In genomic region chr8:70791294-70791701, GRCm38 (mm10) we compare ENCODE assay signal across 8 mouse cellular contexts. TPM values are rescaled to one million over a fixed set of nuclear protein-coding genes. Genes with fewer than 3 reads are reported as not detected.
DNase-seq lines count a peak whose midpoint lies in the region; ATAC-seq and TF ChIP-seq lines count a peak whose summit lies in the region.

No protein-coding gene starts in this region.

- H3K9ac ChIP-seq in intestine, embryonic 16.5 days (ENCODE audit: low read depth, low read length): peak overlapping the region; percentile 91

- H3K4me2 ChIP-seq in intestine, embryonic 16.5 days (ENCODE audit: low read depth, low read length): peak overlapping the region; percentile 75

- no peaks in the 10 kb centered on the region for H3K9me3 ChIP-seq in intestine, embryonic 16.5 days (ENCODE audit: control insufficient read depth, low read length)

- peak overlapping the region; percentile 90 for H3K4me3 ChIP-seq in layer of hippocampus, adult 2 months
- peak overlapping the region; percentile 64 for H3K4me3 ChIP-seq in embryonic fibroblast, embryonic 13.5 days (ENCODE audit: insufficient read depth, low read length)
- H3K4me3 ChIP-seq in intestine, embryonic 16.5 days (ENCODE audit: low read length): peak overlapping the region; percentile 71
- H3K4me3 ChIP-seq in macrophage (ENCODE audit: inconsistent target): peak overlapping the region; percentile 82

- H3K27ac ChIP-seq in layer of hippocampus, adult 2 months: peak overlapping the region; percentile 99
- H3K27ac ChIP-seq in embryonic fibroblast, embryonic 13.5 days (ENCODE audit: insufficient read depth, low read length): no peak overlapping the region
- peak overlapping the region; percentile 49 for H3K27ac ChIP-seq in intestine, embryonic 16.5 days (ENCODE audit: low read length)
- peak overlapping the region; percentile 79 for H3K27ac ChIP-seq in macrophage

- no peaks in the 10 kb centered on the region for H3K4me1 ChIP-seq in embryonic fibroblast, embryonic 13.5 days (ENCODE audit: control insufficient read depth, insufficient read depth, low read length)
- peaks cover 55% of the 10 kb centered on the region for H3K4me1 ChIP-seq in intestine, embryonic 16.5 days (ENCODE audit: control insufficient read depth, insufficient read depth, low read length)

- H3K36me3 ChIP-seq in intestine, embryonic 16.5 days (ENCODE audit: control insufficient read depth, insufficient read depth, low read length): peaks cover 10% of the 10 kb centered on the region
- peaks cover 36% of the 10 kb centered on the region for H3K36me3 ChIP-seq in macrophage (ENCODE audit: inconsistent target)
- H3K36me3 ChIP-seq in splenic B cell, adult 2 months (ENCODE audit: control insufficient read depth, insufficient read depth, low read length, poor library complexity, severe bottlenecking): peaks cover 18% of the 10 kb centered on the region

- 56% methylated on average over 7 of the region's 7 CpGs for WGBS in intestine, embryonic 16.5 days
- WGBS in macrophage (ENCODE audit: missing documents): 0% methylated on average over 7 of the region's 7 CpGs

- H3K27me3 ChIP-seq in intestine, embryonic 16.5 days (replicated peaks; ENCODE audit: control insufficient read depth, insufficient read depth, low read length): no peaks in the 10 kb centered on the region
- H3K27me3 ChIP-seq in splenic B cell, adult 2 months (ENCODE audit: control insufficient read depth, insufficient read depth, low read length, poor library complexity, severe bottlenecking): no peaks in the 10 kb centered on the region

- H3K79me2 ChIP-seq in macrophage (ENCODE audit: inconsistent target): peaks cover 54% of the 10 kb centered on the region

- TF ChIP-seq CTCF in layer of hippocampus, adult 2 months (conservative IDR thresholded peaks at IDR 0.05): no peak
- no peak for TF ChIP-seq CTCF in embryonic fibroblast, embryonic 13.5 days (IDR thresholded peaks at IDR 0.05; ENCODE audit: borderline replicate concordance, insufficient read depth, low read length)

- ATAC-seq in intestine, embryonic 16.5 days: no peak

- TF ChIP-seq POLR2A in embryonic fibroblast, embryonic 13.5 days (IDR thresholded peaks at IDR 0.05; ENCODE audit: low read depth, low read length): no peak

- DNase-seq in layer of hippocampus, adult 2 months (ENCODE audit: low spot score in 2 of 2): no peak
- DNase-seq in layer of hippocampus, adult 9-10 months (ENCODE audit: low spot score): no peak
- DNase-seq in splenic B cell, adult 2 months (ENCODE audit: low read depth, low spot score): peak; percentile 84
- no peak for DNase-seq in frontal cortex, postnatal 14 days (ENCODE audit: low spot score in 2 of 2)
- no peak for DNase-seq in embryo, embryonic 11 days

RNA-seq across cellular contexts. Expression of gene Mast3, which starts 13.6 kb away (rescaled TPM):
- total RNA-seq in layer of hippocampus, adult 2 months (2021): 100 to 1,000 TPM; 468 to 473 TPM
- 12.6 and 13.1 TPM in 2 replicates for polyA plus RNA-seq in embryonic fibroblast, embryonic 13.5 days (2011; ENCODE audit: insufficient read length, low read depth, missing spikeins)
- 12.9 and 15.1 TPM in 2 replicates for polyA plus RNA-seq in intestine, embryonic 16.5 days (2015; fragmentation: Nextera tagmentation; extraction: Ambion mirVana)
- 100 to 1,000 TPM in 18 of 26 experiments, 10 to 100 TPM in 8; 21.9 to 301 (median 190) TPM for total RNA-seq in macrophage (2018; cell fraction: chromatin; rRNA removed)
- total RNA-seq in macrophage (2018; cell fraction: cytosol; rRNA removed): 10 to 100 TPM; 19.1 to 88.9 (median 67.2) TPM
- total RNA-seq in macrophage (2018; cell fraction: nucleus; rRNA removed): 100 to 1,000 TPM in 16 of 26 experiments, 10 to 100 TPM in 10; 21.5 to 225 (median 122) TPM
- 40.6 to 60.5 TPM (median 46.5 TPM) in 3 replicates for polyA plus RNA-seq in macrophage (2018)

RNA-seq across cellular contexts. Expression of gene Pik3r2, which starts 14.8 kb away (rescaled TPM):
- total RNA-seq in layer of hippocampus, adult 2 months (2021): 100 to 1,000 TPM; 160 to 169 TPM
- polyA plus RNA-seq in embryonic fibroblast, embryonic 13.5 days (2011; ENCODE audit: insufficient read length, low read depth, missing spikeins): 42.8 and 43.5 TPM in 2 replicates
- 63.7 and 65.3 TPM in 2 replicates for polyA plus RNA-seq in intestine, embryonic 16.5 days (2015; fragmentation: Nextera tagmentation; extraction: Ambion mirVana)
- total RNA-seq in macrophage (2018; cell fraction: chromatin; rRNA removed): 10 to 100 TPM in 15 of 26 experiments, 1 to 10 TPM in 11; 2.0 to 45.1 (median 11.1) TPM
- 10 to 100 TPM; 14.9 to 33.2 (median 21.8) TPM for total RNA-seq in macrophage (2018; cell fraction: cytosol; rRNA removed)
- 10 to 100 TPM in 16 of 26 experiments, 1 to 10 TPM in 10; 2.9 to 36.2 (median 12.5) TPM for total RNA-seq in macrophage (2018; cell fraction: nucleus; rRNA removed)
- polyA plus RNA-seq in macrophage (2018): 23.2 to 26.1 TPM (median 23.3 TPM) in 3 replicates

RNA-seq across cellular contexts. Expression of gene Il12rb1, which starts 17.0 kb away (rescaled TPM):
- total RNA-seq in layer of hippocampus, adult 2 months (2021): 1 to 10 TPM in 1 of 2 experiments, under 1 TPM in 1; 0.61 to 1.1 TPM
- polyA plus RNA-seq in embryonic fibroblast, embryonic 13.5 days (2011; ENCODE audit: insufficient read length, low read depth, missing spikeins): 1.1 TPM in 1 of 2 replicates, not detected in the other
- polyA plus RNA-seq in intestine, embryonic 16.5 days (2015; fragmentation: Nextera tagmentation; extraction: Ambion mirVana): 0.27 and 0.34 TPM in 2 replicates
- total RNA-seq in macrophage (2018; cell fraction: chromatin; rRNA removed): 100 to 1,000 TPM in 1 of 26 experiments, 10 to 100 TPM in 10, 1 to 10 TPM in 12, under 1 TPM in 3; 0.47 to 109 (median 5.8) TPM
- total RNA-seq in macrophage (2018; cell fraction: cytosol; rRNA removed): 10 to 100 TPM in 13 of 26 experiments, 1 to 10 TPM in 13; 1.1 to 78.6 (median 14.7) TPM
- 100 to 1,000 TPM in 9 of 26 experiments, 10 to 100 TPM in 6, 1 to 10 TPM in 11; 3.4 to 198 (median 28.8) TPM for total RNA-seq in macrophage (2018; cell fraction: nucleus; rRNA removed)
- polyA plus RNA-seq in macrophage (2018): 1.4 to 7.6 TPM (median 1.6 TPM) in 3 replicates

RNA-seq across cellular contexts. Expression of gene Mpv17l2, which starts 30.6 kb away (rescaled TPM):
- total RNA-seq in layer of hippocampus, adult 2 months (2021): 10 to 100 TPM; 36.5 to 42.7 TPM
- polyA plus RNA-seq in embryonic fibroblast, embryonic 13.5 days (2011; ENCODE audit: insufficient read length, low read depth, missing spikeins): 29.1 and 32.6 TPM in 2 replicates
- polyA plus RNA-seq in intestine, embryonic 16.5 days (2015; fragmentation: Nextera tagmentation; extraction: Ambion mirVana): 78.6 and 79.8 TPM in 2 replicates
- 10 to 100 TPM in 9 of 26 experiments, 1 to 10 TPM in 13, not detected in 4; 1.0 to 18.7 (median 8.1) TPM for total RNA-seq in macrophage (2018; cell fraction: chromatin; rRNA removed)
- 10 to 100 TPM; 21.2 to 51.6 (median 33.0) TPM for total RNA-seq in macrophage (2018; cell fraction: cytosol; rRNA removed)
- 10 to 100 TPM in 17 of 26 experiments, 1 to 10 TPM in 9; 2.6 to 29.3 (median 14.0) TPM for total RNA-seq in macrophage (2018; cell fraction: nucleus; rRNA removed)
- 26.0 to 40.2 TPM (median 29.3 TPM) in 3 replicates for polyA plus RNA-seq in macrophage (2018)

RNA-seq across cellular contexts. Expression of gene Rab3a, which starts 36.8 kb away (rescaled TPM):
- 100 to 1,000 TPM; 775 to 798 TPM for total RNA-seq in layer of hippocampus, adult 2 months (2021)
- polyA plus RNA-seq in embryonic fibroblast, embryonic 13.5 days (2011; ENCODE audit: insufficient read length, low read depth, missing spikeins): 8.6 and 10.2 TPM in 2 replicates
- 24.9 and 25.6 TPM in 2 replicates for polyA plus RNA-seq in intestine, embryonic 16.5 days (2015; fragmentation: Nextera tagmentation; extraction: Ambion mirVana)
- total RNA-seq in macrophage (2018; cell fraction: chromatin; rRNA removed): 10 to 100 TPM in 4 of 26 experiments, 1 to 10 TPM in 14, not detected in 8; 1.3 to 17.0 (median 3.9) TPM
- 1 to 10 TPM in 22 of 26 experiments, under 1 TPM in 4; 0.14 to 6.8 (median 4.3) TPM for total RNA-seq in macrophage (2018; cell fraction: cytosol; rRNA removed)
- 10 to 100 TPM in 4 of 26 experiments, 1 to 10 TPM in 14, under 1 TPM in 5, not detected in 3; 0.40 to 12.9 (median 1.7) TPM for total RNA-seq in macrophage (2018; cell fraction: nucleus; rRNA removed)
- polyA plus RNA-seq in macrophage (2018): 3.2 to 5.2 TPM (median 3.7 TPM) in 3 replicates
